Mouse (Mus musculus): ENCODE data around the gene Fgf11.

Fgf11 gene

DNA sequence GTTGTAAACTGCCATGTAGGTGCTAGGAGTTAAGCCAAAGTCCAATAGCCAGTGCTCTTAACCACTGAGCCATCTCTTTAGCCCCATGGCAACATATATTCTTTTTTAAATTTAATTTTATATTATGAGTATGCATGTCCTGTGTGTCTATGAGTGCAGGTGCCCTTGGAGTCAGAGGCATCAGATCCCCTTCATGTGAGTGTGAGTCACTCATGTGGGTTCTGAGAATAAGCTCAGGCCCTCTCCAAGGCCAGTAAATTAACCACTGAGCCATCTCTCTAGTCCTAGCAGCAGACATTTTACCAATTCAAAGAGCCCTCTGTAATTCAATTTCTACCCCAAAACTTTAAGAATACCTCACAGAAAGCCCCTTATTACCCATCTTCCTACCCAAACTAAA is 49.0 kb downstream of the Fgf11 start:
- DNase-seq, result no peak

DNA sequence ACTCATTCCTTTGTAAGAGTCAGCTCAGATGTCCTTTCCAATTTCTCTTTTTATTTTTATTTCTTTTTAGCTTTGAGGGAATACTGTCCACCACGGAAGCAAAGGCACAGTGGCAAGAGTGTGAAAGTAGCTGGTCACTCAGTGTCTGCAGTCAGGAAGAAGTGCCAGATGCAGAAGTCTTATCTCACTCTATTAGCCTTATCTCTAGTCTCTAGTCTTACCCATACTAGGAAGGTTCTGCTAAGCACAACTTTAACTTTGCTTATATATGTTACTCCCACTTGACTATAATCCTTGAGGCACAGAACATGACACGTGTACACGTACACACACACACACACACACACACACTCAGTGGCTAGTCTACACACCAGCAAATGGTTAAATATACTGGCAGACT is 50.0 kb downstream of the Fgf11 start:
- DNase-seq, result no peak
